Mouse (Mus musculus): ENCODE measurements around the gene Wdr66. TPM values are rescaled to one million over a fixed set of nuclear protein-coding genes. Genes with fewer than 3 reads are reported as not detected.

Gene Wdr66
- polyA plus RNA-seq, 1 experiment from 2014 or later, result 1.4 TPM

DNA sequence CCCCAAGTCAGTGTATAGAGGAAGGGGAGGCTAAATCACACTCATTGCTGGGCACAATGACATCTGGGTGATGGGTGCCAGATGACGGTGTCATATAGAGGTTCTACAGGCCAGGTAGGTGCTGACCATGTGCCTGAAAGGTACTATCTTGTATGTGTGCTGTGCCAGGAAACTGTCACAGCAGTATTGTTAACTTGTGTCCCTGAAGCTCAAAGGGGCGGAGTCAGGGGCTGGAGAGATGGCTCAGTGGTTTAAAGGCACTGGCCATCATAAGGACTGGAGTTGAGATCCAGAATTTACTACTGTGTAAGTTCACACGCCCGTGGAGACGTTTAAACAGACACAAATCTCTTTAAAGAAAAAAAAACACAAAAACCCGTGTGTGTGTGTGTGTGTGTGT is 22.6 kb upstream of the Wdr66 start:
- Histone ChIP-seq H3K4me2 (ENCODE audit: low read depth, low read length) (peak overlapping the region; percentile 71; the same call in 1 of the 2 replicates), H3K4me3 (ENCODE audit: low read depth, low read length) (peak overlapping the region; percentile 80), H3K27ac (ENCODE audit: low read depth, low read length) (no peak overlapping the region), H3K36me3 (ENCODE audit: control insufficient read depth, insufficient read depth, low read length) (peaks cover 3% of the 10 kb centered on the region; the same call in 1 of the 2 replicates), H3K4me1 (ENCODE audit: control insufficient read depth, insufficient read depth, low read length) (peaks cover 10% of the 10 kb centered on the region), H3K27me3 (ENCODE audit: control insufficient read depth, insufficient read depth, low read length) (no peaks in the 10 kb centered on the region), H3K9ac (replicated peaks; ENCODE audit: low read depth, low read length) (no peak overlapping the region), H3K9me3 (ENCODE audit: control insufficient read depth, low read length) (no peaks in the 10 kb centered on the region)
- 89% methylated on average over 6 of the region's 6 CpGs for WGBS
- no peak for ATAC-seq (ENCODE audit: low read depth)

DNA sequence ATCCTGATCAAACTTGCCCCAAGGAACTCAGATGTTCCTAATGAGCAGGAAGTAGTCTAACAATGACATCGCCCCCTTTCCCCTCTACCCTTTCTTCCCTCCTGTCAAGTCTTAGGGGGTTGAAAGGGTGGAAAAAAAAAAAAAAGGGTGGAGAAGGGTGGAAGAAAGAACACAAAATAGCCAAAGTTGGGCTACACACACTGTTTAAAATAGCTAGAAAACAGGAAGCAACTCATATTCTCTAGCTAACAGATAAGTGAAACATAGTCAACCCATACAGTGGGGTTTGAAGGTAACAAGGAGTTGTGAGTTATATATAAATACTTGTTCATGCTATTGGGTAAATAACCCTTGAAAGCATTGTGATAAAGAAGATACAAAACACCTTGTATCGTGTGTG is 19.7 kb upstream of the Wdr66 start:
- 93% methylated on average over 2 of the region's 2 CpGs for WGBS
- ATAC-seq (ENCODE audit: low read depth), result no peak
- Histone ChIP-seq H3K4me3 (ENCODE audit: low read depth, low read length) (no peak overlapping the region), H3K4me2 (ENCODE audit: low read depth, low read length) (no peak overlapping the region), H3K9me3 (ENCODE audit: control insufficient read depth, low read length) (no peaks in the 10 kb centered on the region), H3K27me3 (ENCODE audit: control insufficient read depth, insufficient read depth, low read length) (no peaks in the 10 kb centered on the region), H3K27ac (ENCODE audit: low read depth, low read length) (no peak overlapping the region), H3K36me3 (ENCODE audit: control insufficient read depth, insufficient read depth, low read length) (peaks cover 18% of the 10 kb centered on the region), H3K4me1 (ENCODE audit: control insufficient read depth, insufficient read depth, low read length) (peaks cover 10% of the 10 kb centered on the region), H3K9ac (replicated peaks; ENCODE audit: low read depth, low read length) (no peak overlapping the region)

DNA sequence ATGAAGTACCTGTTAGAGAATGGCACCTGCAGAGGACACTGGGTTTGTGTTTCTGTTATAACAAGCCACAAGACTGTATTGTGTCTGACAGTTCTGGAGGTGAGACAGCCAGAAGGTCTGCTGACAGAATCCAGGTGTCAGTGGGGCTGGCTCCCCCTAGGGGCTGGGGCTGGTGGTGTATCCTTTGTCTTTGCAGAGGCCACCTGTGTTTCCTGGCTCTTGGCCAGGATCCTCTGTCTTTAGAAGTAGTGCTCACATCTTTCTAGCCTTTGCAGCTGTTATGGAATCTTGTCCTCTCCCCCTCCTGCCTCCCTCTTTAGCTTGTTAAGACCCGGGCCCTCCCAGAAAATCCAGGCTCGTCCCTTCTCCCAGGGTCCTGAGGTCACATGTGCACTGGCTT is 16.2 kb upstream of the Wdr66 start:
- Histone ChIP-seq H3K9me3 (ENCODE audit: control insufficient read depth, low read length) (no peaks in the 10 kb centered on the region), H3K4me3 (ENCODE audit: low read depth, low read length) (no peak overlapping the region), H3K27ac (ENCODE audit: low read depth, low read length) (no peak overlapping the region), H3K36me3 (ENCODE audit: control insufficient read depth, insufficient read depth, low read length) (peaks cover 41% of the 10 kb centered on the region), H3K4me1 (ENCODE audit: control insufficient read depth, insufficient read depth, low read length) (no peaks in the 10 kb centered on the region), H3K4me2 (ENCODE audit: low read depth, low read length) (no peak overlapping the region), H3K27me3 (ENCODE audit: control insufficient read depth, insufficient read depth, low read length) (no peaks in the 10 kb centered on the region), H3K9ac (replicated peaks; ENCODE audit: low read depth, low read length) (no peak overlapping the region)
- no peak for ATAC-seq (ENCODE audit: low read depth)
- WGBS, result 26% methylated on average over 2 of the region's 2 CpGs

DNA sequence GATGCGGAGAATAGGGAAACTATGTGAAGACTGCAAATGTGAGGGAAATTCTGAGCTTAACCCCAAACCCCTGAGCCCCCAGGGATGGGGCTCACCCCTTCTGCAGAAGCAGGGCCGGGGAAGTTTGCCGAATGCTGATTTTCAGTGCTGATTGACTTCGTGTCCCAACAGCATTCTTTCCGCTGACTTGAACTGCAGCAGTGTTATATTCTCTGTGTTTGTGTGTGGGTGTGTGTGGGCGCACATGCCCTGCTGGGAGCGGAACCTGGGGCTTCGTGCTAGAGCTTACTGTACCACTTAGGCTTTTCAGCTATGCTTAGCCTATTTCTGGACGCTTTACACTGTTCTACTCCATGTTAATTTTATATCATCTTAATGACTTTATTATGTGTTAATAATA is 15.5 kb upstream of the Wdr66 start:
- Histone ChIP-seq H3K4me2 (ENCODE audit: low read depth, low read length) (no peak overlapping the region), H3K4me3 (ENCODE audit: low read depth, low read length) (no peak overlapping the region), H3K27me3 (ENCODE audit: control insufficient read depth, insufficient read depth, low read length) (no peaks in the 10 kb centered on the region), H3K27ac (ENCODE audit: low read depth, low read length) (no peak overlapping the region), H3K4me1 (ENCODE audit: control insufficient read depth, insufficient read depth, low read length) (no peaks in the 10 kb centered on the region), H3K9me3 (ENCODE audit: control insufficient read depth, low read length) (no peaks in the 10 kb centered on the region), H3K9ac (replicated peaks; ENCODE audit: low read depth, low read length) (no peak overlapping the region), H3K36me3 (ENCODE audit: control insufficient read depth, insufficient read depth, low read length) (peaks cover 45% of the 10 kb centered on the region)
- no peak for ATAC-seq (ENCODE audit: low read depth)
- WGBS, result 85% methylated on average over 9 of the region's 9 CpGs

DNA sequence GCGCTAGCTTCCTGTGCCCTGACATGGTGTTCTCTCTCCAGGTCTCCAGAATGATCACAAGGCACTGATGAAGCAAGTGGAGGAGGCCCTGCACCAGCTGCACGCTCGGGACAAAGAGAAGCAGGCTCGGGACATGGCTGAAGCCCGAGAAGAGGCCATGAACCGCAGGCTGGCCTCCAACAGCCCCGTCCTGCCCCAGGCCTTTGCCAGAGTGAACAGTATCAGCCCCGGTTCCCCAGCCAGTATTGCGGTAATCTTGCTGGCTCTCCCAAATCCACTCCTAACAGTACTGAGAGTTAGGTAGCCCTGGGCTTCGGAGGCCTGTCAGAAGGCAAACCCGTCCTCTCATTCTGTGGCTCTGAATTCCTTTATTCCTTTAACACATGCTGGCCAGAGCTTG is 12.4 kb upstream of the Wdr66 start:
- no peaks in the 10 kb centered on the region for H3K27me3 ChIP-seq (ENCODE audit: control insufficient read depth, insufficient read depth, low read length)
- WGBS, result 92% methylated on average over 11 of the region's 11 CpGs
- no peaks in the 10 kb centered on the region for H3K9me3 ChIP-seq (ENCODE audit: control insufficient read depth, low read length)

DNA sequence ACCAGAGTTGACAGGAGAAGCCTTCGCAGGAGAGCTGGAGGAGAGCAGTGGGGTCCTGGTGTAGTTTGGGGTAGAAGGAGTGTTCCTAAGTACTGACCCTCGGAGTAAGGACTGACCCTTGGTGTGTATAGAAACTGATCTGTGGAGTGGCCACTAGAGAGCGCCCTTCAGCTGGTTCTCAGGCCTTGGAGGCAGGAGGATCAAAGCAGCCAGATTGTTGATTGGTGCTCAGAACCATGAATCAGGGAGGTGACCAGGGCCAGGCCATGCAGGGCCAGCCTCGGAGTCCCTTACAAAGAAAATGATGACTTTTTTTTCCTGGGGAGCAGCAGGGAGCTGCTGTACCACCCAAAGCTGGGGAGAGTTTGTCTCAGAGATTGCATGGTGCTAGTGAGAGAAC is 6.4 kb upstream of the Wdr66 start:
- WGBS, result 8% methylated on average over 4 of the region's 4 CpGs
- Histone ChIP-seq H3K36me3 (ENCODE audit: control insufficient read depth, insufficient read depth, low read length) (peaks cover 27% of the 10 kb centered on the region), H3K9me3 (ENCODE audit: control insufficient read depth, low read length) (no peaks in the 10 kb centered on the region), H3K27ac (ENCODE audit: low read depth, low read length) (no peak overlapping the region), H3K4me2 (ENCODE audit: low read depth, low read length) (no peak overlapping the region), H3K9ac (replicated peaks; ENCODE audit: low read depth, low read length) (no peak overlapping the region), H3K4me1 (ENCODE audit: control insufficient read depth, insufficient read depth, low read length) (no peaks in the 10 kb centered on the region), H3K27me3 (ENCODE audit: control insufficient read depth, insufficient read depth, low read length) (no peaks in the 10 kb centered on the region), H3K4me3 (ENCODE audit: low read depth, low read length) (no peak overlapping the region)
- no peak for ATAC-seq (ENCODE audit: low read depth)

More for the DNA sequence above, 12.4 kb upstream of the Wdr66 start:
- no peaks in the 10 kb centered on the region for H3K4me1 ChIP-seq (ENCODE audit: control insufficient read depth, insufficient read depth, low read length)
- H3K4me2 ChIP-seq (ENCODE audit: low read depth, low read length), result no peak overlapping the region
- H3K9ac ChIP-seq (replicated peaks; ENCODE audit: low read depth, low read length), result no peak overlapping the region
- H3K27ac ChIP-seq (ENCODE audit: low read depth, low read length), result no peak overlapping the region
- no peak for ATAC-seq (ENCODE audit: low read depth)
- H3K36me3 ChIP-seq (ENCODE audit: control insufficient read depth, insufficient read depth, low read length), result peaks cover 58% of the 10 kb centered on the region
- no peak overlapping the region for H3K4me3 ChIP-seq (ENCODE audit: low read depth, low read length)

DNA sequence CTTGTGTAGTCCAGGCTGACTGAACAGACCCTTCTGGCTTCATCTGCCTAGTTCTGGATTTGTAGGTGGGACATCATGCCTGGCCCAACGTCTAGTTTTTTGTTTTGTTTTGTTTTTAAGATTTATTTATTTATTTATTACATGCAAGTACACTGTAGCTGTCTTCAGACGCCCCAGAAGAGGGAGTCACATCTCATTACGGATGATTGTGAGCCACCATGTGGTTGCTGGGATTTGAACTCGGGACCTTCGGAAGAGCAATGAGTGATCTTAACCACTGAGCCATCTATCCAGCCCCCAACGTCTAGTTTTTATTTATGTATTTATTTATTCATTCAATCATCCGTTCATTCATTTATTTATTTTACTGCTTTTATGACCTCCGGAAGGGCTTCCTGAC is 512 bp upstream of the Wdr66 start:
- Histone ChIP-seq H3K9me3 (ENCODE audit: control insufficient read depth, low read length) (no peaks in the 10 kb centered on the region), H3K4me1 (ENCODE audit: control insufficient read depth, insufficient read depth, low read length) (no peaks in the 10 kb centered on the region), H3K9ac (replicated peaks; ENCODE audit: low read depth, low read length) (no peak overlapping the region), H3K4me3 (ENCODE audit: low read depth, low read length) (no peak overlapping the region), H3K27ac (ENCODE audit: low read depth, low read length) (no peak overlapping the region), H3K27me3 (ENCODE audit: control insufficient read depth, insufficient read depth, low read length) (no peaks in the 10 kb centered on the region), H3K4me2 (ENCODE audit: low read depth, low read length) (no peak overlapping the region), H3K36me3 (ENCODE audit: control insufficient read depth, insufficient read depth, low read length) (peaks cover 5% of the 10 kb centered on the region; the same call in 1 of the 2 replicates)
- ATAC-seq (ENCODE audit: low read depth), result no peak
- 69% methylated on average over 8 of the region's 8 CpGs for WGBS

DNA sequence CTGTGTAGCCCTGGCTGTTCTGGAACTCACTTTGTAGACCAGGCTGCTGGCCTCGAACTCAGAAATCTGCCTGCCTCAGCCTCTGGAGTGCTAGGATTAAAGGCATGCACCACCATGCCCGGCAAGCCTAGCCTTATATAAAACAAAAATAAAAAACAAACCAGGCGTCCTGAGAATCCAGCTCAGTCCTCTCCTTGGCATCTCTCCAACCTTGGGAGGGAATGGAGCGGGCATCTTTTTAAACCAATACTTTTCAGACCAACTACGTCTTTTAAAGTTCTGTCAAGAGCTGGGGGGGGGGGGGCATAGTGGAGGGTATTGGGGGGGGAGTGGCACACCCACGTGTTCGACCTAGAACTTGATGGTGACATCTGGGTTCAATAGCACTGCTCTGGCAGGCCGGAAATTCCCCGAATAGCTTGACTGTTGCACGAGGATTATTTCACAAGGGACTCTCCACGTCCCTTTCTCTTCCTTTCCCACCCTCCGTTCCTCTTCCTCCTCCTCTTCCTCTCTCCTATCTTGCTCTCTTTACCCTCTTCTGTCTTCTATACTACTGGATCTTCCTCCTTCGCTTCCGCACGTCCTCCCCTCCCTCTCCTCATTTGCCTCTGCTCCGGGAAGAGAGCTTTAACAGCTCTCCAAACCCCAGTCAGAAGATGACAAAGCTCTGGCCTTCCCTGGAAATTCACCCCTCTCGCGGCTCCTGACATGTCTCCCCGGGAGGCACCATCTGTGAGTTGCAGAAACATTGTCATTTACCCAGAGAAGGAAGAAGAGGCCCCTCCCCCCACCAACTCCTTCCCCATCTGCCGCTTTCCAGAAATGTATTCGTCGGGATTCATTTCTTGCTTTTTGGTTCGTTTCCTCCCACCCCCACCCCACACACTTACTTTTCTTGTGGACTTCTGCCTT is 5.2 kb downstream of the Wdr66 start:
- no peak overlapping the region for H3K27ac ChIP-seq (ENCODE audit: low read depth, low read length)
- WGBS, result 27% methylated on average over 23 of the region's 23 CpGs
- no peaks in the 10 kb centered on the region for H3K27me3 ChIP-seq (ENCODE audit: control insufficient read depth, insufficient read depth, low read length)
- H3K4me3 ChIP-seq (ENCODE audit: low read depth, low read length), result no peak overlapping the region
- H3K9me3 ChIP-seq (ENCODE audit: control insufficient read depth, low read length), result no peaks in the 10 kb centered on the region
- H3K9ac ChIP-seq (replicated peaks; ENCODE audit: low read depth, low read length), result no peak overlapping the region; the same call in 1 of the 2 replicates
- no peaks in the 10 kb centered on the region for H3K36me3 ChIP-seq (ENCODE audit: control insufficient read depth, insufficient read depth, low read length)
- H3K4me2 ChIP-seq (ENCODE audit: low read depth, low read length), result peak overlapping the region; percentile 28
- no peaks in the 10 kb centered on the region for H3K4me1 ChIP-seq (ENCODE audit: control insufficient read depth, insufficient read depth, low read length)
- no peak for ATAC-seq (ENCODE audit: low read depth)

DNA sequence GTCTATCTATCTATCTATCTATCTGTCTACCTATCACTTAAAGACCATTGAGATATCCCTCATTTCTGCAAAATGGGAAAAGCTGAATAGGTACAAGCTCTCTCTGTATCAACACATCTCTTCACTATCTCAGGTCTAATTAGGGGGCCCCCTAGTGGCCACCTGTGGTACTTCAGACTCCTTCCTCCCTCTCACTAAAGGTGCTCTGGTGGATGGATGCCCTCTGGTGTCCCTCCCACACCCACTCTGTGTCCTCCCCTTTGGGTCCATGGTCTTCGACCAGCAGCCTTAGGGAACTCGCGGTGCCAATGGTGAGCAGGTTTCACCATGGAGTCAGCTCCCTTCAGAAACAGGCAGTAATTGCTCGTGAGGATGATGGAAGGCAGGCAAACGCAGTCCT is 7.1 kb downstream of the Wdr66 start:
- Histone ChIP-seq H3K4me2 (ENCODE audit: low read depth, low read length) (no peak overlapping the region), H3K27ac (ENCODE audit: low read depth, low read length) (no peak overlapping the region), H3K9ac (replicated peaks; ENCODE audit: low read depth, low read length) (no peak overlapping the region), H3K9me3 (ENCODE audit: control insufficient read depth, low read length) (no peaks in the 10 kb centered on the region), H3K36me3 (ENCODE audit: control insufficient read depth, insufficient read depth, low read length) (no peaks in the 10 kb centered on the region), H3K27me3 (ENCODE audit: control insufficient read depth, insufficient read depth, low read length) (no peaks in the 10 kb centered on the region), H3K4me3 (ENCODE audit: low read depth, low read length) (no peak overlapping the region), H3K4me1 (ENCODE audit: control insufficient read depth, insufficient read depth, low read length) (no peaks in the 10 kb centered on the region)
- ATAC-seq (ENCODE audit: low read depth), result no peak
- WGBS, result 54% methylated on average over 5 of the region's 5 CpGs
